Mouse (Mus musculus) heart, adult 2 months (tissue): ENCODE data around the gene Sfta2. TPM values are rescaled to one million over a fixed set of nuclear protein-coding genes. Genes with fewer than 3 reads are reported as not detected.
A peak's percentile ranks its signal among the peaks of the same experiment; 100 is the strongest.

Experiments
- DNase-seq, 2 experiments: peaks; one replicate each; pipeline ENCODE4 v3.0.0; 2021
- H3K27ac ChIP-seq: fragments of 200-600 bp; 2 replicates; pipeline ENCODE4 v1.8.1; 2022
- H3K27me3 ChIP-seq: fragments of 200-500 bp; 2 replicates; pipeline ENCODE4 v1.6.1; 2012; ENCODE audit warnings: mild to moderate bottlenecking, low read length, inconsistent platforms, mixed read lengths; ENCODE audit not compliant: control insufficient read depth, insufficient read depth
- H3K36me3 ChIP-seq: fragments of 200-500 bp; 2 replicates; pipeline ENCODE4 v1.6.1; 2012; ENCODE audit warnings: low read length, inconsistent platforms; ENCODE audit not compliant: control insufficient read depth, insufficient read depth
- H3K4me1 ChIP-seq: fragments of 200-500 bp; 2 replicates; pipeline ENCODE4 v1.6.1; 2011; ENCODE audit warnings: low read length; ENCODE audit not compliant: control insufficient read depth, insufficient read depth
- H3K4me3 ChIP-seq: fragments of 200-600 bp; 2 replicates; pipeline ENCODE4 v1.8.1; 2022
- H3K79me2 ChIP-seq: fragments of 200-500 bp; replicated peaks from 2 replicates; pipeline ENCODE4 v1.6.1; 2012; ENCODE audit warnings: mild to moderate bottlenecking, inconsistent platforms, low read length, moderate library complexity, mixed read lengths; ENCODE audit not compliant: control insufficient read depth, insufficient read depth
- H3K9ac ChIP-seq: fragments of 200-500 bp; 2 replicates; pipeline ENCODE4 v1.6.1; 2012; ENCODE audit warnings: low read depth, mild to moderate bottlenecking, control low read depth, inconsistent platforms, low read length, mixed read lengths
- CTCF ChIP-seq: fragments of 200-600 bp; IDR thresholded peaks from 2 replicates; pipeline ENCODE4 v1.8.1; 2022; ENCODE audit warnings: antibody characterized with exemption, mild to moderate bottlenecking, moderate library complexity
- EP300 ChIP-seq: fragments of 200-500 bp; IDR thresholded peaks from 2 replicates; pipeline ENCODE4 v1.6.1; 2011; ENCODE audit warnings: low read depth, low read length, control low read depth; ENCODE audit not compliant: insufficient read depth
- POLR2A ChIP-seq: fragments of 200-500 bp; IDR thresholded peaks from 2 replicates; pipeline ENCODE4 v1.6.1; 2011; ENCODE audit warnings: mild to moderate bottlenecking, low read depth, low read length, control low read depth; ENCODE audit not compliant: insufficient read depth
- WGBS: fragments of 180-500 bp; shearing (Covaris S2); methylation state at CpG from one replicate; pipeline ENCODE4 v1.1.7; 2018; 5-methylcytosine and 5-hydroxymethylcytosine counted together
- intact Hi-C: fragments of 180-260 bp; cut with DNase I; formaldehyde crosslinking; loops from one replicate; pipeline ENCODE4 v1.15.1; 2025
- polyA plus RNA-seq: library from polyadenylated mRNA; depleted of rRNA; stranded (reverse); fragments of >200 nt; gene quantifications from 2 replicates; pipeline ENCODE4 v1.2.3, GENCODE M21; 2012
- total RNA-seq, 2 experiments: library from RNA; stranded (reverse); gene quantifications; 2 replicates each; pipeline ENCODE4 v1.2.3; 2021

Gene Sfta2
- total and polyA plus RNA-seq, 3 experiments, result 0.47 TPM; not detected in 2

- H3K9ac ChIP-seq, result no peak overlapping the region
These were observed 4.0 kb upstream of the Sfta2 start for GRCm38 (mm10) chr17:35597399-35597798.

GRCm38 (mm10) chr17:35601736-35602354 lies 496 bp downstream of the Sfta2 start:
- H3K27ac ChIP-seq, result no peak overlapping the region
- H3K79me2 ChIP-seq, result no peaks in the 10 kb centered on the region
- no peaks in the 10 kb centered on the region for H3K27me3 ChIP-seq
- no peak overlapping the region for H3K9ac ChIP-seq
- no peak overlapping the region for H3K4me3 ChIP-seq
- TF ChIP-seq POLR2A, result no peak
- no peak for TF ChIP-seq CTCF
- no peak for TF ChIP-seq EP300
- H3K4me1 ChIP-seq, result no peaks in the 10 kb centered on the region
- no peak for DNase-seq
- intact Hi-C loops, result no loop called here
- WGBS, result 34% methylated on average over 8 of the region's 8 CpGs
- no peaks in the 10 kb centered on the region for H3K36me3 ChIP-seq

More at GRCm38 (mm10) chr17:35597399-35597798, 4.0 kb upstream of the Sfta2 start:
- DNase-seq, result no peak
- Histone ChIP-seq H3K4me1 (no peaks in the 10 kb centered on the region), H3K27ac (no peak overlapping the region), H3K79me2 (no peaks in the 10 kb centered on the region), H3K27me3 (no peaks in the 10 kb centered on the region), H3K4me3 (no peak overlapping the region), H3K36me3 (no peaks in the 10 kb centered on the region)
- TF ChIP-seq CTCF (no peak), POLR2A (no peak), EP300 (no peak)
- 88% methylated on average over 3 of the region's 3 CpGs for WGBS
- intact Hi-C loops, result no loop called here

GRCm38 (mm10) chr17:35617127-35617526 lies 15.8 kb downstream of the Sfta2 start:
- WGBS, result 57% methylated on average over 4 of the region's 4 CpGs
- H3K27me3 ChIP-seq, result no peaks in the 10 kb centered on the region
- H3K4me3 ChIP-seq, result no peak overlapping the region
- H3K4me1 ChIP-seq, result no peaks in the 10 kb centered on the region
- H3K79me2 ChIP-seq, result no peaks in the 10 kb centered on the region
- H3K36me3 ChIP-seq, result no peaks in the 10 kb centered on the region
- no peak overlapping the region for H3K27ac ChIP-seq
- TF ChIP-seq POLR2A (no peak), EP300 (no peak), CTCF (no peak)
- no peak for DNase-seq
- intact Hi-C loops, result no loop called here
- H3K9ac ChIP-seq, result no peak overlapping the region

DNA sequence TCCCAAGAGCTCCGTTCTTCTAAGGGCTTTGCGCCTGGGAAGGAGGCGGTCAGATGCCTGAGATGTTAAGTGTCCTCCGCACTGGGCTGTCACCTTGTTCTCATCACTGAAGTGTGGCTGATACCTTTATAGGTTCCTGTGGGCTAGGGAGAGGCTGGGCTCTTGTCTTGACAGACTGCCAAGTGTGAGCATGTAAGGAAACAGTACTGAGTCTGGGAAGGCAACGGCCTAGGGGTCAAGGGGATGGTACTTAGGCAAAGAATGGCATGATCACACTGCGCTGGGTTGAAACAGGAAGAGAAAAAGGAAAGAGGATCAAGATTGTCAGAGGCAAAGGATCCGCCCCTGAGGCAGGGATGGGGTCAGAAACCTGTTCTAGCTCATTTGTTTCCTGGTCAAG lies 25.2 kb downstream of the Sfta2 start, which contains the start of gene Gm9573:
Gm9573 (minus strand) TSS at position 101 of the 400 bp plus-strand sequence.
- Histone ChIP-seq H3K27ac (no peak within 1 kb of the TSS), H3K36me3 (no peaks in the 10 kb centered on the region), H3K9ac (no peak within 1 kb of the TSS), H3K79me2 (no peaks in the 10 kb centered on the region), H3K4me3 (no peak within 1 kb of the TSS), H3K4me1 (no peaks in the 10 kb centered on the region), H3K27me3 (no peaks in the 10 kb centered on the region)
- 69% methylated on average over 7 of the region's 7 CpGs for WGBS
- DNase-seq, result no peak
- intact Hi-C loops, result no loop called here
- no peak for TF ChIP-seq EP300
- TF ChIP-seq CTCF, result no peak
- TF ChIP-seq POLR2A, result no peak

DNA sequence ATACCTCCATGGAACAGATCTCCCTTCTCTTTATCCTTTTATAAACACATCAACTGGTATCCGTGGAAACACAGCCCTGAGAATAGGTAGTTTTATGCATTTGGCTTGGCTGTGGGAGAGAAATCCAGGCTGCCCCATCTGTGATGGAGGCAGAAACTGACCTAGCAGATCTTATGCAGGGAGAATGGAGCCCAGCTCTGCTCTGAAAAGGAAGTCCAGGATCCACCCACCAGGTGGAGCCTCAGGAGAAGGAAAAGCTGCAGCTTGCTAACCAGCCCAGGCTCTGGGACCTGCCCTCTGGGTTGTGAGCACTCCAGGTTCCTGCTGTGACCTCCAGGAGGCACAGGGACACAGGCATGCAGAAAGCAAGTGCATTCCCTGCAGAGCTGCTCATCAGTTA lies 32.6 kb downstream of the Sfta2 start:
- Histone ChIP-seq H3K27me3 (no peaks in the 10 kb centered on the region), H3K79me2 (no peaks in the 10 kb centered on the region), H3K27ac (no peak overlapping the region), H3K9ac (no peak overlapping the region), H3K4me3 (no peak overlapping the region), H3K4me1 (no peaks in the 10 kb centered on the region), H3K36me3 (no peaks in the 10 kb centered on the region)
- TF ChIP-seq CTCF (peak; percentile 50), EP300 (no peak)
- intact Hi-C loops, result no loop called here
- DNase-seq, result no peak
- 6% methylated on average over 1 of the region's 1 CpGs for WGBS

DNA sequence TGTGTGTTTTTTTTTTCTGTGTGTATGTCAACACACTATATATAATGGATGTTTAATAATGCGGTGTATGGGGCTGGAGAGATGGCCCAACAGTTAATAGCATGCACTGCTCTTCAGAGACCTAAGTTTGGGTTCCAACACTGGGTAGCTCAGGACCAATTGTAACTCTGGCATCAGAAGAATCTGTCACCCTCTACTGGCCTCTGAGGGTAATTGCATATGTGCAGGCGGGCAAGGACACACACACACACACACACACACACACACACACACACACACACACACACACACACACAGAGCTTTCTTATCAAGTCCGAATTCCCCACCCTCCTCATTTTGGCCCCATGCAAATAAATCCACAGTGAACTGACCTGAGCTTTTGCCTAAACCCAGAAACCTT lies 33.9 kb downstream of the Sfta2 start:
- H3K27me3 ChIP-seq, result no peaks in the 10 kb centered on the region
- no peak for DNase-seq
- no peaks in the 10 kb centered on the region for H3K4me1 ChIP-seq
- intact Hi-C loops, result loop anchor here (1.0 kb wide), 1 partner anchor 90 kb away; no protein-coding TSS in a partner anchor
- 71% methylated on average over 3 of the region's 3 CpGs for WGBS
- no peak overlapping the region for H3K27ac ChIP-seq
- TF ChIP-seq CTCF (no peak), POLR2A (no peak), EP300 (no peak)
- no peaks in the 10 kb centered on the region for H3K79me2 ChIP-seq
- H3K4me3 ChIP-seq, result no peak overlapping the region
- no peaks in the 10 kb centered on the region for H3K36me3 ChIP-seq
- no peak overlapping the region for H3K9ac ChIP-seq
